Mouse (Mus musculus): ENCODE results near the gene Ap1g2. TPM values are rescaled to one million over a fixed set of nuclear protein-coding genes. Genes with fewer than 3 reads are reported as not detected.

The Ap1g2 gene
- polyA plus RNA-seq, 1 experiment from 2014 or later, result 15.3 TPM

GRCm38 (mm10) chr14:55089199-55089947 is 17.0 kb downstream of the Ap1g2 start:
- H3K36me3 ChIP-seq (ENCODE audit: control insufficient read depth, insufficient read depth, low read length), result no peaks in the 10 kb centered on the region
- DNase-seq (ENCODE audit: low spot score), result no peak
- H3K4me2 ChIP-seq (ENCODE audit: low read depth, low read length), result no peak overlapping the region
- H3K9ac ChIP-seq (ENCODE audit: low read depth, low read length), result no peak overlapping the region; the same call in 1 of the 2 replicates
- H3K4me1 ChIP-seq (ENCODE audit: control insufficient read depth, insufficient read depth, low read length), result peaks cover 14% of the 10 kb centered on the region
- WGBS, result 60% methylated on average over 13 of the region's 13 CpGs
- no peak for ATAC-seq (ENCODE audit: low read depth)
- no peaks in the 10 kb centered on the region for H3K9me3 ChIP-seq (ENCODE audit: control insufficient read depth, low read length)
- no peaks in the 10 kb centered on the region for H3K27me3 ChIP-seq (replicated peaks; ENCODE audit: control insufficient read depth, insufficient read depth, low read length)
- no peak overlapping the region for H3K4me3 ChIP-seq (ENCODE audit: low read depth, low read length)
- no peak overlapping the region for H3K27ac ChIP-seq (replicated peaks; ENCODE audit: low read depth, low read length)

GRCm38 (mm10) chr14:55086009-55086514 is 20.3 kb downstream of the Ap1g2 start:
- WGBS, result 84% methylated on average over 6 of the region's 6 CpGs

GRCm38 (mm10) chr14:55085324-55086008 is 20.9 kb downstream of the Ap1g2 start:
- ATAC-seq (ENCODE audit: low read depth), result peak; percentile 34; the same call in 1 of the 2 replicates
- Histone ChIP-seq H3K4me2 (ENCODE audit: low read depth, low read length) (no peak overlapping the region), H3K36me3 (ENCODE audit: control insufficient read depth, insufficient read depth, low read length) (no peaks in the 10 kb centered on the region), H3K4me3 (ENCODE audit: low read depth, low read length) (no peak overlapping the region), H3K9me3 (ENCODE audit: control insufficient read depth, low read length) (no peaks in the 10 kb centered on the region), H3K27me3 (replicated peaks; ENCODE audit: control insufficient read depth, insufficient read depth, low read length) (no peaks in the 10 kb centered on the region), H3K9ac (ENCODE audit: low read depth, low read length) (no peak overlapping the region), H3K4me1 (ENCODE audit: control insufficient read depth, insufficient read depth, low read length) (0 out of 2 replicates have a peak, but pooled peaks cover 7% of the 10 kb centered on the region), H3K27ac (replicated peaks; ENCODE audit: low read depth, low read length) (no peak overlapping the region)
- WGBS, result 57% methylated on average over 8 of the region's 9 CpGs
- DNase-seq (ENCODE audit: low spot score), result no peak

More at GRCm38 (mm10) chr14:55086009-55086514, 20.3 kb downstream of the Ap1g2 start:
- peaks cover 10% of the 10 kb centered on the region for H3K4me1 ChIP-seq (ENCODE audit: control insufficient read depth, insufficient read depth, low read length)
- no peak for ATAC-seq (ENCODE audit: low read depth)
- no peaks in the 10 kb centered on the region for H3K9me3 ChIP-seq (ENCODE audit: control insufficient read depth, low read length)
- no peak overlapping the region for H3K9ac ChIP-seq (ENCODE audit: low read depth, low read length)
- H3K36me3 ChIP-seq (ENCODE audit: control insufficient read depth, insufficient read depth, low read length), result no peaks in the 10 kb centered on the region
- no peak overlapping the region for H3K27ac ChIP-seq (replicated peaks; ENCODE audit: low read depth, low read length)
- DNase-seq (ENCODE audit: low spot score), result no peak
- no peak overlapping the region for H3K4me2 ChIP-seq (ENCODE audit: low read depth, low read length)
- H3K4me3 ChIP-seq (ENCODE audit: low read depth, low read length), result no peak overlapping the region
- no peaks in the 10 kb centered on the region for H3K27me3 ChIP-seq (replicated peaks; ENCODE audit: control insufficient read depth, insufficient read depth, low read length)

- Histone ChIP-seq H3K4me3 (ENCODE audit: low read depth, low read length) (no peak overlapping the region), H3K9ac (ENCODE audit: low read depth, low read length) (no peak overlapping the region), H3K27me3 (replicated peaks; ENCODE audit: control insufficient read depth, insufficient read depth, low read length) (no peaks in the 10 kb centered on the region), H3K27ac (replicated peaks; ENCODE audit: low read depth, low read length) (no peak overlapping the region), H3K36me3 (ENCODE audit: control insufficient read depth, insufficient read depth, low read length) (no peaks in the 10 kb centered on the region), H3K9me3 (ENCODE audit: control insufficient read depth, low read length) (no peaks in the 10 kb centered on the region), H3K4me1 (ENCODE audit: control insufficient read depth, insufficient read depth, low read length) (peaks cover 6% of the 10 kb centered on the region), H3K4me2 (ENCODE audit: low read depth, low read length) (no peak overlapping the region)
- WGBS, result 53% methylated on average over 6 of the region's 6 CpGs
- ATAC-seq (ENCODE audit: low read depth) (no peak), DNase-seq (ENCODE audit: low spot score) (peak; percentile 79)
Measured at GRCm38 (mm10) chr14:55083481-55083880, 22.9 kb downstream of the Ap1g2 start.

- 37% methylated on average over 5 of the region's 5 CpGs for WGBS
- H3K27me3 ChIP-seq (replicated peaks; ENCODE audit: control insufficient read depth, insufficient read depth, low read length), result no peaks in the 10 kb centered on the region
- no peak overlapping the region for H3K27ac ChIP-seq (replicated peaks; ENCODE audit: low read depth, low read length)
- DNase-seq (ENCODE audit: low spot score) (no peak), ATAC-seq (ENCODE audit: low read depth) (no peak)
- no peak overlapping the region for H3K9ac ChIP-seq (ENCODE audit: low read depth, low read length)
- H3K4me1 ChIP-seq (ENCODE audit: control insufficient read depth, insufficient read depth, low read length), result peaks cover 11% of the 10 kb centered on the region
- no peak overlapping the region for H3K4me3 ChIP-seq (ENCODE audit: low read depth, low read length)
- H3K4me2 ChIP-seq (ENCODE audit: low read depth, low read length), result no peak overlapping the region
- no peaks in the 10 kb centered on the region for H3K9me3 ChIP-seq (ENCODE audit: control insufficient read depth, low read length)
- H3K36me3 ChIP-seq (ENCODE audit: control insufficient read depth, insufficient read depth, low read length), result no peaks in the 10 kb centered on the region
Measured at GRCm38 (mm10) chr14:55081105-55081504, 25.3 kb downstream of the Ap1g2 start.

GRCm38 (mm10) chr14:55079214-55079970 is 27.0 kb downstream of the Ap1g2 start:
- peak; percentile 24; the same call in 1 of the 2 replicates for ATAC-seq (ENCODE audit: low read depth)
- Histone ChIP-seq H3K4me1 (ENCODE audit: control insufficient read depth, insufficient read depth, low read length) (peaks cover 11% of the 10 kb centered on the region), H3K9me3 (ENCODE audit: control insufficient read depth, low read length) (no peaks in the 10 kb centered on the region), H3K36me3 (ENCODE audit: control insufficient read depth, insufficient read depth, low read length) (no peaks in the 10 kb centered on the region), H3K27me3 (replicated peaks; ENCODE audit: control insufficient read depth, insufficient read depth, low read length) (no peaks in the 10 kb centered on the region), H3K4me3 (ENCODE audit: low read depth, low read length) (no peak overlapping the region), H3K9ac (ENCODE audit: low read depth, low read length) (no peak overlapping the region; the same call in 1 of the 2 replicates), H3K4me2 (ENCODE audit: low read depth, low read length) (peak overlapping the region; percentile 42), H3K27ac (replicated peaks; ENCODE audit: low read depth, low read length) (no peak overlapping the region)
- DNase-seq (ENCODE audit: low spot score), result peak; percentile 81
- 22% methylated on average over 8 of the region's 8 CpGs for WGBS

- peak overlapping the region; percentile 38 for H3K9ac ChIP-seq (ENCODE audit: low read depth, low read length)
Measured at GRCm38 (mm10) chr14:55078366-55078989, 27.9 kb downstream of the Ap1g2 start.

More at GRCm38 (mm10) chr14:55078366-55078989, 27.9 kb downstream of the Ap1g2 start:
- Histone ChIP-seq H3K36me3 (ENCODE audit: control insufficient read depth, insufficient read depth, low read length) (peaks cover 4% of the 10 kb centered on the region), H3K9me3 (ENCODE audit: control insufficient read depth, low read length) (no peaks in the 10 kb centered on the region), H3K4me3 (ENCODE audit: low read depth, low read length) (peak overlapping the region; percentile 13; the same call in 1 of the 2 replicates), H3K4me1 (ENCODE audit: control insufficient read depth, insufficient read depth, low read length) (peaks cover 11% of the 10 kb centered on the region), H3K27me3 (replicated peaks; ENCODE audit: control insufficient read depth, insufficient read depth, low read length) (no peaks in the 10 kb centered on the region), H3K4me2 (ENCODE audit: low read depth, low read length) (peak overlapping the region; percentile 42), H3K27ac (replicated peaks; ENCODE audit: low read depth, low read length) (no peak overlapping the region; the same call in 1 of the 2 replicates)
- DNase-seq (ENCODE audit: low spot score), result peak; percentile 74
- ATAC-seq (ENCODE audit: low read depth), result peak; percentile 71
- WGBS, result 9% methylated on average over 21 of the region's 23 CpGs
